Mouse (Mus musculus) kidney, adult 18-20 months (tissue): ENCODE measurements around the gene Tm4sf20.

ENCODE experiments used
- DNase-seq: peaks from one replicate; pipeline ENCODE4 v3.0.0; 2021

Gene Tm4sf20

DNA sequence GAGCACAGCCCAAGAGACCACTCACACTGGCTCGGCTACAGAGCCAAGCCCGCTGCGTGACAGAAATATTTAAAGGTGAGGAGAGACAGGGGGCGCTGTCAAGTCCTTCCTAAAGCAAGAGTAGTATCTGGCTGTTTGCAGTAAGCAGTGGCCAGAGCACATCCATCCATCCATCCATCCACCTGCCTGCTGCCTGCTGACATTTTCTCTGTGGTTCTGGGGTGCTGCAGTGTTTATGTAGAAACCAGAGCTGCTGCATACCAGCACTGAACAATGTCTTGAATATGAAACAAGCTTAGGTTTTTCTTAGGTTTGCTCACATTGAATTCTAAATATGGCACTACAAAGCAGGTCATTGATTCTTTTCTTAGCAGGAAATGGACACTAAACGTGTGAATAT is 4.9 kb upstream of the Tm4sf20 start:
- no peak for DNase-seq

DNA sequence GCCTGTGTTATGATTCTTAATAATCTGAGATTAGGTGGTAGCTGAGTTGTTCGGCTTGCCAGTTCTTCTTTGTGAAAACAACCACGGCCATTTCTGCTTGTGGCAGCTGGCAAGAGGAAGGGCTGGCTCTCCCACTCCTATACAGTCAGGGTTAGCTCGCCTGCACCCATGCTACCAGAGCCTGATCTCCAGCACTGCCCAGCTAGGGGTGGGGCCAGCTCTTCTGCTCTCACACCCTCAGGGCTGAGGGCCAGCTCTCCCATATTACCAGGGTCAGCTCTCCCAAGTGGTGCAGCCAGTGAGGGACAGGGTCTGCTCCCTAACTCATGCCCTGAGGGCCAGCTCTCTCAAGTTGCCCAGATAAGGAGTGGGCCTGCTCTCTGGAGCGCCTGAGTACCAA is 4.2 kb upstream of the Tm4sf20 start:
- DNase-seq = no peak

DNA sequence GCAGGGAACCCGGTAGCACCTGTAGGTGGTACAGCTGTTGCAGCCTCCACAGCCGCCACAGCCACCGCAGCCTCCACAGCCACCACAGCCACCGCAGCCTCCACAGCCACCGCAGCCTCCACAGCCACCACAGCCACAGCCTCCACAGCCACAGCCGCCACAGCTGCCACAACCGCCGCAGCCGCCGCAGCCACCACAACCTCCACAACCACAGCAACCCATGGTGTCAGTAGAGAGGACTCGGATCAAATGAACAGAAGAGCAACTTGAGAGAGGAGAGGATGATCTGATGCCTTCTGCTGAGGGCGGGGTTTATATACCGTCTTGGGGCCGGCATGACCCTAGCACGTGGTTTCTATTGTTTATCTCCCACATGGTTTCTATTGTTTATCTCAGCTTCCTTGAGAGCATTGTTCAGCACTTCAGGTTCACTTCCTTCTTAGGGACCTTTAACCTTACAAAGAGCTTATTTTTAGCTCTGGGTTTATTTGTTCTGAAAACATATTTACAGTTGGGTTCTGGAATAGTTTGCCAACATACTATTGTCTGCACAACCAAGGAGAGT is 2.8 kb upstream of the Tm4sf20 start, which contains the start of gene Gm47791:
TSS of gene Gm47791 (minus strand) at position 222 of the 565 bp plus-strand sequence.
- DNase-seq = no peak

DNA sequence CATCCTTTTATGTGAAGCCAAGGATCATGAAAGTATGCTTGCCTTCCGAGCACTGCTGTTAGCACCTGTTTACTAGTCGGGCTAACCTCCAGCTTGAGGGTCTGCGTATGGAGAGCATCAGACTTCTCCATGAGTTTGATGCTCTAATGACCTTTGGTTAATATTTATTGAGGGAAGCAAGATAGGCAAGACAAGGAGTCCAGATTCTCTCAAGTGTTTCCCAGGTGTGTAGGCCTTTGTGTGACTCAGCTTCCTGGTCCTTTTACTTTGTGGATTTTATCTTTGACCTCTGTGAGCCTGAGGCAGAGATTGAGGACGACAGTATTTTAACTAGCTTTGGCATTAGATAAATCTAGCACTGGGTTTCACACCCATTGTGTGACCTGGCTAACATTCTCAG is 1.6 kb downstream of the Tm4sf20 start:
- DNase-seq = no peak

DNA sequence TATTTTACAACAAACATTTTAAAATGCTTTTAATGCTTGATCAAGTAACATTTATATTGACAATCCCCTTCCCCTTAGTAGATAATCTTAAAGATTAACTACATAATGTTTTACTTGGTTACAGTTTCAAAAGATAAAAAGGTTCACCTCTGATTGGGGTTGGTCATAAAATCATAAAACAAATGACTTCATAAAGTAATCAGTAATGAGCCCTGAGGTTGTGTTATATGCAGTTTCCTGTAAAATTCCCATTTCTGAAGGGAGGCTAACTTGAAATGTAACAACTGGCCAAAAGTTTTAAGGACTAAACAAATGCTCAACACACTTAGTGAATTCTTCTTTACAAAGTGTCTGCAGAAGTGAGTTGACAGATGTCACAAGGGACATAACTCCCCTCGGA is 2.0 kb downstream of the Tm4sf20 start:
- no peak for DNase-seq

DNA sequence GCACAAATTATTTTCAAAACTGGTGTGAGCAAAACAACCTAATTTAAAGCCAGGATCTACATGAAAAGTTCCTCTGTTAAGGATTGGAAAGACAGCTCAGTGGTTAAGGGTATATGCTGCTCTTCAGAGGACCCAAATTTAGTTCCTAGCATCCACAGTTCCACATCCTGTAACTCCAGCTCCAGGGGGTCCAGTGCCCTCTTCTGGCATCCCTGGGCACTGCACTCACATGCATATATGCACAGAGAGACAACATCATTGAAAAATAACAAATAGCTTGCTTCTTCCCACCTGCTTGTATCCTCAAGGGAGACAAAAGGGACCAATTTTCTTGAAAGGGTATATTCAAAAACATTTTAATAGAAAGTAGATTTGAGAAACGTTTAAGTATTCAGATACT is 6.0 kb downstream of the Tm4sf20 start:
- DNase-seq = no peak

DNA sequence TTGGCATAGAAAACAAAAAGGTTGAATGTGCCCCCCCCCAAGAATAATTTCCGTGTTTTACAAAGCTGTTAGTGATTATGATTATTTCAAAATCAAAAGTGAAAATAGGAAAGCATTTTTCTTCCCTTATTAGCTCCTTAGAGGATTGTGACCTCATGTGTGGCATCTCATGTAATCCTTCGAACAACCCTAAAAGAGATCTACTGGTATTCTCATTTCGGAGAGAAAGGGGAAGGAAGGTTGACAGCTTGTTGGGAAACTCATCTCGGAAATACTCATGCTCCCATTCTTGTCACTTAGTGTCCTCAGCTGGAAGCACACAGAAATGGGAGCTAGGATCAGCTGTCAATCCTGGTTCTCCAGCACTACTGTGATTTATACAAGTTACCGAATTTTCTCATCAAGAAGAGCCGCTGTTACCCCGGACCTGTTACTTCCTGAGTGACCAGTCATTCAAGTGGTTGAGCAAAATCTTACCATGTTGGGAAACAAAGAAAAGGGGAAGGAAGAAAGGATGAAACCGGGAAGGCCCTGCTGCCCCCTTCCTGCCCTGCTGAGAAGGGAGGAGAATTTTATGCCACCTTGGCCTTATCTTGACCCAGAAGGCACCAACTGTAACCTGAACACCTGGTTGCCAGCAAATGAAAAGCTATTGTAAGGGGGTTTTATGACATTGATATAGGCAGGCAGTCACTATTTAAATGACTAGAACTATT is 6.6 kb downstream of the Tm4sf20 start:
- no peak for DNase-seq

DNA sequence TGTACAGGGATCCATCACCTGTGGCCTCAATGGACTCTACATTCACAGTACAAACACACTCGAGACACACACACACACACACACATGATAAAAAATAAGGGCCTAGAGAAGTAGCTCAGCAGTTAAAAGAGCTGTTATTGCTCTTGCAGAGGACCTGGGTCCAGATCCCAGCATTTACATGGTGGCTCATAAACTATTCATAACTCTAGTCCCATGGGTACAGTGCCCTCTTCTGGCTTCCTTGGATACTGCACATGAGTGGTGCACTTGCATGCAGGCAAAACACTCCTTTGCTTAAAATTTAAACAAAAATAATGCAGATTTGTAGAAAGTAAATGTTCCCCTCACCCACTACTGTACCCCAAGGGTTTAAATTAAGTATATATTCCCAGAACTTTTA is 8.7 kb downstream of the Tm4sf20 start:
- DNase-seq = no peak

DNA sequence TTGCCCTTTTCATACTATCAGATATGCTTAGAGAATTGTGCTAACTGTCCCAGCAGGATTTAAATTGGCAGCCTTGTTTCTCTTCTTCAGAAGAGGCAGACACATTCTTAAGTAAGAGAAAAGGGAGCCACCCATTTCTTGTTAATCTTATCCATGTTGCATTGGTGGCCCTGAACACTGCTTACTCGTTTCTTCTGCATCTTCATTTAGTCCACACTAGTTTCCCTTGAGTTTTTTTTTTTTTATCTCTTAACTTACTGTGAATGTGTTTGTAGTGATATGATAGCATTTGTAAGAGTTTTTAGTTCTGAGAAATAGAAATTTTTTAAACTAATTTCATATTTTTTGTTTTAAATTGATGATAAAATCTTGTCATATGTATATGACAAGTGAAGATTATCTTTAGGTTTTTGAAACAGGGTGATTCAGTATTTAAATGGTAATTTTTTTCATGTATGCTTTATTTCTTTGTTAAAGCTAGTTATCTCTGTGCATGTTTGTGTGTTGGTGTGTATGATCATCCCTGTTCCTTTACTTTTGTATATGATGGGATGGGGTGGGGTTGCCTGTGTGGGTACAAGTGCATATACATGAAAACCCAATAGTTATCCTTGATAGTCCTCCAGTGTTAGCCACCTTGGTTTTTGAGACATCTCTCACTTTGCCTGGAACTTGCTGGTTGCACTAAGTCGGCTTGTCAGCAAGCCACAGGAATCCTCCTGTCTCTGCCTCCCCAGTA is 20.4 kb downstream of the Tm4sf20 start:
- DNase-seq = no peak

DNA sequence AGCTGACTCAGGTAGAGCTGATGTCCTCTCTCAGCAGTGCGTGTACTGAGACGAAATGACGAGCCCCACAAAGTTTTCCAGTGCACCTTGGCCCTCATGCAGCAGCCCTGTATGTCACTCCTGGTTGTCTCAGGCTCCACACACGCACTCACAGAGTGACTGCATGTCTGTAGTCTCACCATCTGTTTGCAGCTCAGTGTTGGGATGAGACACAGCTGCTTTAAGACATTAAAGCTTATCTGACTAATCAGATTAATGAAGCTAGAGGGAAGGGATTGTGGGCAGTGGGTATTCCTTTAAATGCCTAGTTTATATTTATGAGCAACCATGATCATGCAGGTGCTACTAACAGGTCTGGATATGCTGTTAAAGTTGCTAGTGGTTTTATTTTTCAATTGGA is 21.9 kb downstream of the Tm4sf20 start:
- no peak for DNase-seq

DNA sequence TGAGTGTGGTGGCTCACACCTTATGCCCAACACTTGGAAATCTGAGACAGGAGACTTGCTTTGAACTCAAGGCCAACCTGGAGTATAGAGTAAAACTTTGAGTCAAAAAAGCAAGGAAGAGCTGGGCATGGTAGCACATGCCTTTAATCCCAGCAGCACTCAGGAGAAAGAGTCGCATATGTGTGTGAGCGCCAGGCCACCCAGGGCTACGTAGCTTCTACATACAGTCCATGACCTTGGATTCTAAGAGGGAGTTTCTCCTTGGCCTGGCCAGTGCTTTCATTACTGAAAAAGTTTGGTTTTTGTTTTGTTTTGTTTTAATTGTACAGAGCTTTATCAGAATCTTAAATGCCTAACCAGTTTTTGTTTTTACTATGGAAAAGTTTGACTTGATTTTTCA is 24.3 kb downstream of the Tm4sf20 start:
- no peak for DNase-seq

DNA sequence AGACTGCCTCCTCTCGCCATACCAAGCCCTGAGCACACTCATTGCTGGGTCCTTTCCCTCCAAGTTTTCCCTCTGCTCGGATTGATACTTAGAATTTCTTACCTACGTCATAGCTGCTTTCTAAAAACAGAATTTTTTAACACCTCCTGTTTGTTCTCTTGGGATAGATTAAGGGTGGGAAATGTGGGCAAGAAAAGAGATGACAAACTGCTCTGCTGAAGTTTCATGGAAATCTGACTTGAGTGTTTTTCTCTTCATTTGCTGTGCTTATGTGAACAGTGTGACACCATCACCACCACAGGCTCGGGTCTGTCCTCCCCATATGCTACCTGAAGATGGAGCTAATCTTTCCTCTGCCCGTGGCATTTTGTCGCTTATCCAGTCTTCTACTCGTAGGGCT is 26.7 kb downstream of the Tm4sf20 start:
- no peak for DNase-seq

DNA sequence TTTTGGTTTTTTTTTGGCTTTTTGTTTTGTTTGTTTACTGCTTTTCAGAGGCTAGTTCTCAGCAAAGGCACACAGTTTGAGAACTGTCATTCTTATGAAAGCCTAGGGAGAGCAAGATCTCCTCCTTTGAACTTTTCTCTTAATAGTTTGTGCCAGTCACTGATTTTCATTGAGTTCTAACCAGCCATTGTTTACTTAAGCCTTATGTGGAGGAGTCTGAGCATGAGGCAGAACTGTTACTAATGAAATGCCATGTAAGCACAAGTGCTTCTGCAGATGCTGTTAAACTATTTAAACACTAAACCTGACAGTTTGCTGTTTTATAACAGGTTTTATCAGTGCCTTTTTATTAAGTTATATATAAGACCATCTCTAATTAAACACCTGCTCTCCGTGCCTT is 30.2 kb downstream of the Tm4sf20 start:
- no peak for DNase-seq

DNA sequence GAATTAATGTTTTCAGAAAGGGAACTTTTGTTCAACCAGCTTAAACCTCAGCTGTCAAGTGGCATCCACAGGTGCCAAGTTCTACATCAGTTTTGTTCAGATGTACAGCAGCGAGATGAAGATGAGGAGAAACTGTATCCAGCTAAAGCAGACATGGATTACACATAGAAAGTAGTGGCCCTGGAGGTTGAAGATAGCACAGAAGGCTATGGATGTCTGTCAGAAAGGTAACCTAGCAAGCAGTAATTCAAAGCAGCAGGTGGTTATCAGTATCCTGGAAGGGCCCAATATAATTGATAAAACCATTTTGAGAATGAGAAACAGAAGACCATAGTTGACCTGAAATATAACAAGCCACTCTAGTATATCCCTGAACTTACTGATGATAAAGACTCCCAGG is 34.9 kb downstream of the Tm4sf20 start:
- no peak for DNase-seq

DNA sequence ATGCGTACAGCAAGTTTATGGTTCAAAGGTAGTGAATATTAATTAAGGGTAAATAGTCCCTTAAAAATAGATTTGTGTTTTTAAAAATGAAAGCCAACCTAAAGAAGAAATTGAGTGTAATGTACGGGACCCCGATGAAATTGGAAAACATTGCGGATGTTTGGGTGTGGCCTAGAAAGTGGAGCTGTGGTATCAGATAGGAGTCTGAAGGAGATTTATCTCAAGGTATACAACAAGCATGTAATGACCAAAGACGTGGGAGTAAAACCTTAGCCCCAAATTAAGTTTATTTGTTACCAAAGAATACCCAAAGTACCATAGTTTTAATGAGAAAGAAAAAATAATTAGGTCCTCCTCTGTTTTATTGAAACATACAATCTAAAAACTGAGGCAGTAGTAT is 41.8 kb downstream of the Tm4sf20 start:
- no peak for DNase-seq

DNA sequence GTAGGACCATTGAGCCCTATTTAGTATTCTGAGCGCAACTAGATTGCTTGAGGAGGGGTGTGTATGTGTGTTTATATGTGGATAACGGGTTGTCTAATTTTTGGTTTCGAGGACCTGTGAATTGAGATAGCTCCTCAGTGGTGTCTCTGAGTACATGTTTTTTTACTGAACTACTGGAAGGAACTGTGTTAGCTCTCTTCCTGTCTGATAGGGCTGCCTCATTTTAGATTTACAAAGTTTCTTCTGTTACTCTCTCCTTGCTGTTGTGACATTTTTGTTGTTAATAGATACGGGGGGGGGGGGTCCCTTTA is 42.4 kb downstream of the Tm4sf20 start:
- no peak for DNase-seq

DNA sequence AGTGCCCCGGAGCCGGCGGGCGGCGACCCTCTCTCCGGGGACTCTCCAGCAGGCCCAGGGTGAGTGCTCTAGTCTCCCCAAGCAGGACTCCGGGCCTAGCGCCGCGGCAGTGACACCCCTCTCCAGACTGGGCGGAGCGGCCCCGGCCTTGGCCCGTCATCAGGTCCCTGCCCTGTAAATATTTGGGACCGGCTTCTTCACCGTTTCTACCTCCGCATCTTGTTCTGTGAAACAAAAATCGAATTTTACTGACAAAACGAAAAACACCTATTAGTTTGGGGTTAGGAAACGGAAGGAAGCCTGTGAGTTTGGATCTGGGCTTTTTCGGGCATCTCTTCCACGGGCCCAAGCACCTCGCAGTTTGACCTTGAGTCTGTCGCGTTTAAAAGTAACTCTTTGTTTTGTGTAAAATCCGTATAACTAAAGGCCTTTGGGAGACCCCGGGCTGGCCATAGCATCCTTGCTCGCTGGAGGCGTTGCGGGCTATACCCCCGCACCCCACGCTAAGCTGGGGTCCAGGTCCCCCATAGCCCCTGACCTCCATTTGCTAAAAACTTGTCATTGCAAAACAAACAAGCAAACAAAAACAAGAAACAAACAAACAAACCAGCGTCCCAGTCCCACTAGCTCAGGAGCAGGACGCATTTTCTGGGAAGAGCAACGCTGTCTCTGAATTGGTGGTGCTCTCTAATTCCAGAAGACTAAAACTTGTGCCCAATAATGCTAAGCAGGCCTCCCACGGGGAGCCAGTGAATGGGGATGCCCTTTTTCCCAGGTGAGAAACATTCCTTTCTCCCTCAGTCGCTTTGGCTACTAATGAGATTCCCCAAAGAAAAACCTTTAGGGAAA is 43.0 kb downstream of the Tm4sf20 start:
- peak; percentile 8 for DNase-seq

DNA sequence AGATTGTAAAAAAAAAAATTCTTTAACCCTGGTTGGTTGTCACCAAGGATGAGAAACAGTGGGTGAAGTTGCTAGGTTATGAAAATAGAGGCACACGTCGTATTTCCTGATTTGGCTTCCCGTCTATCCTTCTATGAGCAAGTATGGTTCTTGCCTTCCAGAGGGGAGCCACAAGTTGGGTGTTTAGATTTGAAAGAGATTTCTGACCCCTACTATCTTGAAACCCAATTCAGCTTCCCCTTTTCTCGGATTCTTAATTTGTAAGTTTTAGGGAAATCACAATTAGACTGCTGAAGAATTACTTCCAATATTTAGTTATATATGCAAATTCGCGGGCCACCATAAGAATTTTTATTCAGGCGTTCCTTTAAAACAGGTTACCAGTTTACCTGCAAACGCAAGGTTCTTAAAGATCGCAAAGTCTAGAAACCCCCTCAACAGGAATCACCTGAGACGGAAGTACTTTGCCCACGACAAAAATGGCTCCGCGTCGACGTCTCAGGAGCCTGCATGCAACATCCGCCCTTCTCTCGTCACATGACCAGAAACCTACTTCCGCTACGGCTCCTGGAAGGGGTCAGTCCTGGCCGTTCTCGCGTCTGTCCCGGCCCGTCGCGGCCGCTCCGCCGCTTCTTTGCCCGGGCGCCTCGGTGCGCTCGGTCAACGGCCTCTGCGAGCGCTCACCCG is 43.8 kb downstream of the Tm4sf20 start, which contains the start of gene Mff:
TSS of gene Mff (plus strand) at position 552 of the 687 bp plus-strand sequence.
- peak; percentile 95 for DNase-seq

DNA sequence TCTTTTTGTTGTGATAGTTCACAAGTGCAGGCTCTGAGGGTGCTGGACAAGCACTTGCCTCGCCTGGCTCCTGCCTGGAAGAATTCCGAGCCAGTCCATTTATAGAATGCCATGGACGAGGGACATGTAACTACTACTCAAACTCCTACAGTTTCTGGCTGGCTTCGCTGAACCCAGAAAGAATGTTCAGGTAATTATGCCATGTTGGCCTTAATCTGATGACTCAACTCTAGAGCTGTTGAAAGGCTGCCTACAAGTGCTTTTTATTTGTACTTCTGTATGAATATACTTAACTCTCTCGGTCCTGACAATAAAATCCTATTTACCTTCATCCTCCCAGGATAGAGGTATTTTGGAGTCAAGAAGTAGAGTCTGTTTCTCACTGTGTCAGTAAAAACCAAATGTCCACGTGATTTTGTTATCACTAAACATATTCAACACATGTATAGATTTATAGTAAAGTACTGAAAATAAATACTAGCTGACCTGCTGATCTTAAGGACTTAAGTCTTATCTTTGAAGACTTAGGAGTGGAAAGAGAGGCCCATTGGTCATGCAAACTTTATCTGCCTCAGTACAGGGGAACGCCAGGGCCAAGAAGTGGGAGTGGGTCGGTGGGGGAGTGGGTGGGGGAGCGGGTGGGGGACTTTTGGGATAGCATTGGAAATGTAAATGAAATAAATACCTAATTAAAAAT is 50.3 kb downstream of the Tm4sf20 start:
- no peak for DNase-seq
